Mouse (Mus musculus): ENCODE measurements at regions not wholly inside any gene's neighbourhood (a gene's known extent, or its start where the extent isn't known, plus 50 kb on each side); places are given as distances from the start of the nearest gene placed in this dataset.

DNA sequence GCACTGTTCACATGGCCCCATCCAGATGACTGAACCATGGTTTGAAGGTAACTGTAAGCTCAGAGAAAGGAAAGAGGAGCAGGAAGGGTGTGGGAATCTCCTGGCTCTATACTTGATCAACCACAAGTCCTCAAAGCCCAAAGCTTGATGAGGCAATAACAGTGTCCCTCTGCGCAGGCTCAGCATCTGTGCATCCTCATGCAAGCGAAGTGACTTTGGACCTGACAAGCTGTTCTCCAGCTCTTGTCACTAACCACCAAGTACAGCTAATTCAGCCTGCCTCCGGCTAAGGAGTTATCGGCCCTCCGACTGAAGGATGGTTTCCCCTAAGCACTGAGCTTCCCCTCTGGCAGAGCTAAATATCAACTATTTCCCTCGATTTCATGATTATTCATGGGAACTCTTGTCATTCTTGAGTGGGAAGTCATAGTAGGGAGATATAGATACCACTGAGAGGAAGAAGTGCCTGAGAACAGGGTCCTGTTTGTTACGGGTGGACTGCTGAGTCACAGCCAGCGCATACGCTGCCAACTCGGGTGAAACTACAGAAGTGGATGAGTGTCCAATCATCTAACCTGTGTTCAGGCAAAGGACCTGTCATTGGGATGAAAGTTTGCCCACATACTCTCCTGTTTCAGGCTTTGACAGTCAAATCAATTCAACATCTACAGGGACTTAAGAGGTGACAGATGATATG, 106.6 kb upstream of the Id2 start:
- H3K9me3 ChIP-seq (ENCODE audit: control insufficient read depth, insufficient read depth, low read depth, low read length): no peaks in the 10 kb centered on the region
- no peak for TF ChIP-seq MAFK (IDR thresholded peaks at IDR 0.05; ENCODE audit: insufficient read depth, low read depth, low read length)
- no peak for TF ChIP-seq ZC3H11A (IDR thresholded peaks at IDR 0.05; ENCODE audit: borderline replicate concordance, low read depth, low read length)
- no peak for TF ChIP-seq ZNF384 (IDR thresholded peaks at IDR 0.05; ENCODE audit: low read depth, low read length)
- TF ChIP-seq HCFC1 (IDR thresholded peaks at IDR 0.05; ENCODE audit: borderline replicate concordance, insufficient read depth, low read length): no peak
- TF ChIP-seq CHD2 (IDR thresholded peaks at IDR 0.05; ENCODE audit: low read depth, low read length): no peak
- no peaks in the 10 kb centered on the region for H3K4me1 ChIP-seq (ENCODE audit: control insufficient read depth in 2 of 2, insufficient read depth in 2 of 2, low read length in 2 of 2, poor library complexity in 1 of 2)
- no peak overlapping the region for H3K27ac ChIP-seq (ENCODE audit: insufficient read depth, low read depth, low read length, poor library complexity, severe bottlenecking)
- H3K4me3 ChIP-seq (ENCODE audit: insufficient read depth in 1 of 2, low read depth in 1 of 2, low read length in 2 of 2, poor library complexity in 1 of 2, severe bottlenecking in 1 of 2): no peak overlapping the region
- in situ Hi-C loops (cut with MboI; ENCODE audit: low sequenced_read_pairs in 2 of 2, unreplicated experiment in 2 of 2): no loop called here
- DNase-seq (ENCODE audit: low read depth, low spot score): no peak
- no peak overlapping the region for H3K9ac ChIP-seq (ENCODE audit: insufficient read depth, low read depth, low read length, poor library complexity, severe bottlenecking)
- no peaks in the 10 kb centered on the region for H3K36me3 ChIP-seq (ENCODE audit: control insufficient read depth, insufficient read depth, low read length, poor library complexity, severe bottlenecking)

DNA sequence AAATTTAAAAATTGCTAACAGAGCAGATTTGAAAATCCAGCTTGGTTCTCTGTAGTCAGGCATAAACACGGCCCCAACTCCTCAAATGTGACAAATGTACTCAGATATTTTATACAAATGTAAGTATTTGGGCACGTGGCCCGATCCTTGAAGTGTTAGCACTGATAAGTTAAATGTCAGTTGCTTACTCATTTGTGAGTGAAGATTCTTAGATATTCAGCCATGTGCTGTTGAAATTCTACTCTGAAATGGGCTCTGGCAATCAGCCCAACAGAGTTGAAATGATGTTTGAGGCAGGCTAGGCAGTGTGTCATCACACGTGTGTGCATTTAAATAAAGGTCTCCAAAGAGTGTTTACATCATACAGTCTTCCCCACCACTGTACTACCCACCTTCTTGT, 103.2 kb upstream of the Id2 start:
- in situ Hi-C loops (cut with MboI; ENCODE audit: low sequenced_read_pairs in 2 of 2, unreplicated experiment in 2 of 2): no loop called here
- H3K9ac ChIP-seq (ENCODE audit: insufficient read depth, low read depth, low read length, poor library complexity, severe bottlenecking): no peak overlapping the region
- no peak overlapping the region for H3K27ac ChIP-seq (ENCODE audit: insufficient read depth, low read depth, low read length, poor library complexity, severe bottlenecking)
- no peaks in the 10 kb centered on the region for H3K36me3 ChIP-seq (ENCODE audit: control insufficient read depth, insufficient read depth, low read length, poor library complexity, severe bottlenecking)
- no peak for DNase-seq (ENCODE audit: low read depth, low spot score)
- TF ChIP-seq ZNF384 (IDR thresholded peaks at IDR 0.05; ENCODE audit: low read depth, low read length) (no peak), HCFC1 (IDR thresholded peaks at IDR 0.05; ENCODE audit: borderline replicate concordance, insufficient read depth, low read length) (no peak), MAFK (IDR thresholded peaks at IDR 0.05; ENCODE audit: insufficient read depth, low read depth, low read length) (no peak), CHD2 (IDR thresholded peaks at IDR 0.05; ENCODE audit: low read depth, low read length) (no peak), ZC3H11A (IDR thresholded peaks at IDR 0.05; ENCODE audit: borderline replicate concordance, low read depth, low read length) (no peak)
- no peaks in the 10 kb centered on the region for H3K9me3 ChIP-seq (ENCODE audit: control insufficient read depth, insufficient read depth, low read depth, low read length)
- H3K4me3 ChIP-seq (ENCODE audit: insufficient read depth in 1 of 2, low read depth in 1 of 2, low read length in 2 of 2, poor library complexity in 1 of 2, severe bottlenecking in 1 of 2): no peak overlapping the region
- H3K4me1 ChIP-seq (ENCODE audit: control insufficient read depth in 2 of 2, insufficient read depth in 2 of 2, low read length in 2 of 2, poor library complexity in 1 of 2): no peaks in the 10 kb centered on the region

DNA sequence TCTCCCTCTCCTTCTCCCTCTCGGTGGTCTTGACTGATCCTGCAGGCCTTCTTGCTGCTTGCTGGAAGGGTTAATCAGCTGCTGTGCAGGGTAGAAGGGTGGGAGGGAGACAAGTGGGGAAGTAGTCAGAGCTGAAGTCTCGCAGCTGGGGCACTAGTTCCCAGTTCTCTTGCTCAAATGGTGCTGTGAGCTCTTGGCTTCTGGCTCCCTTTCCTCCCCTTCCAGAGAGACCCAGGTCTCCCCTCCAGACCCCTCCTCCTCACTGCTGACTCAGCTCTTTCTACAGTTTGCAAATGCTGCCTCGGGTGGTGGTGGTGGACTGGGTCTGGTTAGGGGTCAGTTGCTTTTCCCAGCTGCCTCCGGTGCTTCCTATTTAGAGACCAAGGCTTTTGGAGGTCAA, 100.8 kb upstream of the Id2 start:
- DNase-seq (ENCODE audit: low read depth, low spot score): no peak
- H3K4me3 ChIP-seq (ENCODE audit: insufficient read depth in 1 of 2, low read depth in 1 of 2, low read length in 2 of 2, poor library complexity in 1 of 2, severe bottlenecking in 1 of 2): no peak overlapping the region
- H3K27ac ChIP-seq (ENCODE audit: insufficient read depth, low read depth, low read length, poor library complexity, severe bottlenecking): no peak overlapping the region
- H3K36me3 ChIP-seq (ENCODE audit: control insufficient read depth, insufficient read depth, low read length, poor library complexity, severe bottlenecking): no peaks in the 10 kb centered on the region
- H3K4me1 ChIP-seq (ENCODE audit: control insufficient read depth in 2 of 2, insufficient read depth in 2 of 2, low read length in 2 of 2, poor library complexity in 1 of 2): no peaks in the 10 kb centered on the region
- TF ChIP-seq CHD2 (IDR thresholded peaks at IDR 0.05; ENCODE audit: low read depth, low read length) (no peak), MAFK (IDR thresholded peaks at IDR 0.05; ENCODE audit: insufficient read depth, low read depth, low read length) (peak; percentile 87), ZNF384 (IDR thresholded peaks at IDR 0.05; ENCODE audit: low read depth, low read length) (no peak)
- H3K9ac ChIP-seq (ENCODE audit: insufficient read depth, low read depth, low read length, poor library complexity, severe bottlenecking): no peak overlapping the region
- H3K9me3 ChIP-seq (ENCODE audit: control insufficient read depth, insufficient read depth, low read depth, low read length): no peaks in the 10 kb centered on the region
- in situ Hi-C loops (cut with MboI; ENCODE audit: low sequenced_read_pairs in 2 of 2, unreplicated experiment in 2 of 2): loop anchor here in 1 of 2 experiments (10.0 kb wide), 1 partner anchor 57 kb away; no protein-coding TSS in a partner anchor

DNA sequence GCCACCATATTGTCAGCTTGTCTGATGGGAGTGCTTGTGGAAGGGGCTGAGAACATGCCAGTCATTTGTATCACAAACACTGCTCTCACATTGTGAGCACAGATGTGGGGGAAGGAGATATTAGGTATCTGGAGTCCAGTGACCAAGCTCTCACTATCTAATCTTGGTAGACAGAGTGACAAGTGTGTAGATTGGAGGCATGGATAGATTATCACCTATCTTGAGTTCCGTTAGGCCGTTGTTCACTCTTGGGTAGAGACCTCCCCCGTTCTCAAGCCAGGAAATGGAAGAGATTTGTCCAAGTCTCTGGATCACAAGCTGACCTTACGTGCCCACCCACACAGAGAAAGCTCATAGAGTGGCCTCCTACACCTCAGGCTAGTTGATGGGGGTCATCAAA, 99.1 kb upstream of the Id2 start:
- Histone ChIP-seq H3K27ac (ENCODE audit: insufficient read depth, low read depth, low read length, poor library complexity, severe bottlenecking) (no peak overlapping the region), H3K4me1 (ENCODE audit: control insufficient read depth in 2 of 2, insufficient read depth in 2 of 2, low read length in 2 of 2, poor library complexity in 1 of 2) (no peaks in the 10 kb centered on the region), H3K9me3 (ENCODE audit: control insufficient read depth, insufficient read depth, low read depth, low read length) (no peaks in the 10 kb centered on the region), H3K36me3 (ENCODE audit: control insufficient read depth, insufficient read depth, low read length, poor library complexity, severe bottlenecking) (no peaks in the 10 kb centered on the region), H3K9ac (ENCODE audit: insufficient read depth, low read depth, low read length, poor library complexity, severe bottlenecking) (no peak overlapping the region), H3K4me3 (ENCODE audit: insufficient read depth in 1 of 2, low read depth in 1 of 2, low read length in 2 of 2, poor library complexity in 1 of 2, severe bottlenecking in 1 of 2) (no peak overlapping the region)
- no peak for DNase-seq (ENCODE audit: low read depth, low spot score)
- in situ Hi-C loops (cut with MboI; ENCODE audit: low sequenced_read_pairs in 2 of 2, unreplicated experiment in 2 of 2): loop anchor here in 1 of 2 experiments (10.0 kb wide), 1 partner anchor 59 kb away; no protein-coding TSS in a partner anchor
- no peak for TF ChIP-seq MAFK (IDR thresholded peaks at IDR 0.05; ENCODE audit: insufficient read depth, low read depth, low read length)
- TF ChIP-seq ZNF384 (IDR thresholded peaks at IDR 0.05; ENCODE audit: low read depth, low read length): no peak
- no peak for TF ChIP-seq HCFC1 (IDR thresholded peaks at IDR 0.05; ENCODE audit: borderline replicate concordance, insufficient read depth, low read length)
- TF ChIP-seq ZC3H11A (IDR thresholded peaks at IDR 0.05; ENCODE audit: borderline replicate concordance, low read depth, low read length): no peak
- TF ChIP-seq CHD2 (IDR thresholded peaks at IDR 0.05; ENCODE audit: low read depth, low read length): no peak
